Mouse (Mus musculus) embryonic fibroblast, embryonic 13.5 days (primary cell): ENCODE results near the gene Plbd1.

ENCODE experiments used
- CTCF ChIP-seq: IDR thresholded peaks from 2 replicates; pipeline ENCODE4 v1.5.1; 2011; ENCODE audit warnings: mild to moderate bottlenecking, control low read depth, low read length, moderate library complexity, borderline replicate concordance; ENCODE audit not compliant: insufficient read depth
- POLR2A ChIP-seq: IDR thresholded peaks from 2 replicates; pipeline ENCODE4 v1.6.1; 2011; ENCODE audit warnings: low read depth, mild to moderate bottlenecking, control low read depth, low read length, moderate library complexity

DNA sequence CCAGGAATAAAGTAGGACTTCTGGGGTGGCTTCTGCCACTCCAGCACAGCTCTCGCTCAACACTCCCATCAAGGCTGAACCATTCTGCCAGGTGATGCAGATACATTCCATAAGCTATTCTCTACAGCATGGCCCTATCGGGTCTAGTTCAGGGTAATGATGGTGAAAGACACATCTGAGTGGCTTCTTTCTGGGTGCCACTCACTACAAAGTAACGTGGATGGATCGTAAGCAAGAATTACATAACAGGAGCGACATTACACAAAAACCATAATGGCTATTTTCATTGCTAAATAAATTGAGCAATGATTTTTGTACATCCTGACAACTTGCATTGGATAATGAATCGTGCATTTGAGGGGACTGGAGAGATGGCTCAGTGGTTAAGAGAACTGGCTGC, 13.2 kb upstream of the Plbd1 start:
- TF ChIP-seq CTCF (no peak), POLR2A (no peak)
